Mouse (Mus musculus): ENCODE data around the gene Bicdl1. TPM values are rescaled to one million over a fixed set of nuclear protein-coding genes. Genes with fewer than 3 reads are reported as not detected.
A peak's percentile ranks its signal among the peaks of the same experiment; 100 is the strongest.

Gene Bicdl1
- total and polyA plus RNA-seq, 3 experiments, result 2.6 to 5.5 (median 2.8) TPM

GRCm38 (mm10) chr5:115662658-115663057 lies 68.8 kb downstream of the Bicdl1 start:
- Histone ChIP-seq H3K27me3 (ENCODE audit: insufficient read depth, low read length) (peaks cover 51% of the 10 kb centered on the region), H3K36me3 (replicated peaks) (no peaks in the 10 kb centered on the region), H3K4me3 (ENCODE audit: low read depth, low read length) (no peak overlapping the region), H3K4me1 (ENCODE audit: insufficient read depth, low read depth, low read length) (0 out of 2 replicates have a peak, but pooled peaks cover 3% of the 10 kb centered on the region), H3K9me3 (replicated peaks) (0 out of 2 replicates have a peak, but pooled peaks cover 3% of the 10 kb centered on the region)
- DNase-seq (ENCODE audit: low spot score), result no peak
- TF ChIP-seq GATA1 (IDR thresholded peaks at IDR 0.05; ENCODE audit: borderline replicate concordance, low read length), result no peak
- no peak for TF ChIP-seq TAL1 (conservative IDR thresholded peaks at IDR 0.05; ENCODE audit: low read depth, low read length)
- TF ChIP-seq CTCF (IDR thresholded peaks at IDR 0.05; ENCODE audit: low read depth, low read length), result no peak
- no peak for TF ChIP-seq POLR2AphosphoS5 (IDR thresholded peaks at IDR 0.05; ENCODE audit: insufficient replicate concordance, low read depth, low read length)
- TF ChIP-seq GATA2 (IDR thresholded peaks at IDR 0.05; ENCODE audit: borderline replicate concordance, low read depth, low read length), result no peak
- ATAC-seq (ENCODE audit: extremely low read depth, insufficient number of reproducible peaks, low FRiP score, poor library complexity, severe bottlenecking), result no peak

GRCm38 (mm10) chr5:115658352-115658751 lies 73.1 kb downstream of the Bicdl1 start:
- ATAC-seq (ENCODE audit: extremely low read depth, insufficient number of reproducible peaks, low FRiP score, poor library complexity, severe bottlenecking) (no peak), DNase-seq (ENCODE audit: low spot score) (no peak)
- Histone ChIP-seq H3K4me1 (ENCODE audit: insufficient read depth, low read depth, low read length) (peaks cover 19% of the 10 kb centered on the region), H3K4me3 (ENCODE audit: low read depth, low read length) (no peak overlapping the region), H3K9me3 (replicated peaks) (no peaks in the 10 kb centered on the region), H3K36me3 (replicated peaks) (no peaks in the 10 kb centered on the region), H3K27me3 (ENCODE audit: insufficient read depth, low read length) (peaks cover 43% of the 10 kb centered on the region)
- no peak for TF ChIP-seq CTCF (IDR thresholded peaks at IDR 0.05; ENCODE audit: low read depth, low read length)
- no peak for TF ChIP-seq TAL1 (conservative IDR thresholded peaks at IDR 0.05; ENCODE audit: low read depth, low read length)
- no peak for TF ChIP-seq POLR2AphosphoS5 (IDR thresholded peaks at IDR 0.05; ENCODE audit: insufficient replicate concordance, low read depth, low read length)
- TF ChIP-seq GATA1 (IDR thresholded peaks at IDR 0.05; ENCODE audit: borderline replicate concordance, low read length), result no peak
- TF ChIP-seq GATA2 (IDR thresholded peaks at IDR 0.05; ENCODE audit: borderline replicate concordance, low read depth, low read length), result no peak

- Histone ChIP-seq H3K36me3 (replicated peaks) (no peaks in the 10 kb centered on the region), H3K9me3 (replicated peaks) (no peaks in the 10 kb centered on the region), H3K4me3 (ENCODE audit: low read depth, low read length) (no peak overlapping the region), H3K4me1 (ENCODE audit: insufficient read depth, low read depth, low read length) (peaks cover 27% of the 10 kb centered on the region), H3K27me3 (ENCODE audit: insufficient read depth, low read length) (peaks cover 39% of the 10 kb centered on the region)
- TF ChIP-seq GATA1 (IDR thresholded peaks at IDR 0.05; ENCODE audit: borderline replicate concordance, low read length), result no peak
- no peak for TF ChIP-seq POLR2AphosphoS5 (IDR thresholded peaks at IDR 0.05; ENCODE audit: insufficient replicate concordance, low read depth, low read length)
- ATAC-seq (ENCODE audit: extremely low read depth, insufficient number of reproducible peaks, low FRiP score, poor library complexity, severe bottlenecking) (no peak), DNase-seq (ENCODE audit: low spot score) (no peak)
Measured at GRCm38 (mm10) chr5:115657234-115657633, 74.2 kb downstream of the Bicdl1 start.

GRCm38 (mm10) chr5:115656677-115657076 lies 74.7 kb downstream of the Bicdl1 start:
- H3K4me3 ChIP-seq (ENCODE audit: low read depth, low read length), result no peak overlapping the region
- DNase-seq (ENCODE audit: low spot score), result no peak
- H3K4me1 ChIP-seq (ENCODE audit: insufficient read depth, low read depth, low read length), result peaks cover 32% of the 10 kb centered on the region
- TF ChIP-seq GATA1 (IDR thresholded peaks at IDR 0.05; ENCODE audit: borderline replicate concordance, low read length) (no peak), CTCF (IDR thresholded peaks at IDR 0.05; ENCODE audit: low read depth, low read length) (no peak), POLR2AphosphoS5 (IDR thresholded peaks at IDR 0.05; ENCODE audit: insufficient replicate concordance, low read depth, low read length) (no peak), TAL1 (conservative IDR thresholded peaks at IDR 0.05; ENCODE audit: low read depth, low read length) (no peak), GATA2 (IDR thresholded peaks at IDR 0.05; ENCODE audit: borderline replicate concordance, low read depth, low read length) (no peak)
- H3K36me3 ChIP-seq (replicated peaks), result no peaks in the 10 kb centered on the region
- ATAC-seq (ENCODE audit: extremely low read depth, insufficient number of reproducible peaks, low FRiP score, poor library complexity, severe bottlenecking), result no peak
- no peaks in the 10 kb centered on the region for H3K9me3 ChIP-seq (replicated peaks)
- H3K27me3 ChIP-seq (ENCODE audit: insufficient read depth, low read length), result peaks cover 39% of the 10 kb centered on the region

- peaks cover 27% of the 10 kb centered on the region for H3K36me3 ChIP-seq (replicated peaks)
- no peaks in the 10 kb centered on the region for H3K9me3 ChIP-seq (replicated peaks)
- no peak overlapping the region for H3K4me3 ChIP-seq (ENCODE audit: low read depth, low read length)
- peaks cover 54% of the 10 kb centered on the region for H3K4me1 ChIP-seq (ENCODE audit: insufficient read depth, low read depth, low read length)
- no peak for ATAC-seq (ENCODE audit: extremely low read depth, insufficient number of reproducible peaks, low FRiP score, poor library complexity, severe bottlenecking)
- peaks cover 17% of the 10 kb centered on the region for H3K27me3 ChIP-seq (ENCODE audit: insufficient read depth, low read length)
- TF ChIP-seq TAL1 (conservative IDR thresholded peaks at IDR 0.05; ENCODE audit: low read depth, low read length) (no peak), GATA1 (IDR thresholded peaks at IDR 0.05; ENCODE audit: borderline replicate concordance, low read length) (no peak), GATA2 (IDR thresholded peaks at IDR 0.05; ENCODE audit: borderline replicate concordance, low read depth, low read length) (no peak), POLR2AphosphoS5 (IDR thresholded peaks at IDR 0.05; ENCODE audit: insufficient replicate concordance, low read depth, low read length) (no peak), CTCF (IDR thresholded peaks at IDR 0.05; ENCODE audit: low read depth, low read length) (no peak)
- DNase-seq (ENCODE audit: low spot score), result no peak
Measured at GRCm38 (mm10) chr5:115653776-115654175, 77.6 kb downstream of the Bicdl1 start.

GRCm38 (mm10) chr5:115652681-115653575 lies 78.5 kb downstream of the Bicdl1 start:
- peak; percentile 100 for ATAC-seq (ENCODE audit: extremely low read depth, insufficient number of reproducible peaks, low FRiP score, poor library complexity, severe bottlenecking)
- H3K36me3 ChIP-seq (replicated peaks), result peaks cover 35% of the 10 kb centered on the region
- peak overlapping the region; percentile 73 for H3K4me3 ChIP-seq (ENCODE audit: low read depth, low read length)
- peak; percentile 75 for TF ChIP-seq CTCF (IDR thresholded peaks at IDR 0.05; ENCODE audit: low read depth, low read length)
- no peak for TF ChIP-seq POLR2AphosphoS5 (IDR thresholded peaks at IDR 0.05; ENCODE audit: insufficient replicate concordance, low read depth, low read length)
- no peaks in the 10 kb centered on the region for H3K9me3 ChIP-seq (replicated peaks)
- peaks cover 11% of the 10 kb centered on the region for H3K27me3 ChIP-seq (ENCODE audit: insufficient read depth, low read length)
- DNase-seq (ENCODE audit: low spot score), result peak; percentile 99
- H3K4me1 ChIP-seq (ENCODE audit: insufficient read depth, low read depth, low read length), result peaks cover 59% of the 10 kb centered on the region
